Mouse (Mus musculus) limb, embryonic 14.5 days (tissue): ENCODE data around the gene 1810010H24Rik. TPM values are rescaled to one million over a fixed set of nuclear protein-coding genes. Genes with fewer than 3 reads are reported as not detected.
"Not testable (repeated sequence)": the region's sequence is repeated elsewhere in the genome, so short reads cannot be mapped to it uniquely, and the experiment has no call there.

Experiments
- ATAC-seq: fragments of 200-750 bp; cut with Nextera tagmentation; 2 replicates; pipeline ENCODE4 v1.8.0; 2017; ENCODE audit warnings: low read depth, moderate number of reproducible peaks, moderate TSS enrichment; ENCODE audit not compliant: low FRiP score
- DNase-seq: peaks from one replicate; pipeline ENCODE4 v3.0.0-alpha.2; 2015; ENCODE audit warnings: low spot score
- H3K27ac ChIP-seq: fragments of 300-500 bp; sonication (generic); replicated peaks from 2 replicates; pipeline ENCODE4 v1.5.1; 2014; ENCODE audit warnings: low read depth, mild to moderate bottlenecking, low read length, moderate library complexity, mixed read lengths
- H3K27me3 ChIP-seq: fragments of 300-500 bp; sonication (generic); 2 replicates; pipeline ENCODE4 v1.6.1; 2014; ENCODE audit warnings: low read length, mixed read lengths; ENCODE audit not compliant: control insufficient read depth, insufficient read depth
- H3K36me3 ChIP-seq: fragments of 300-500 bp; sonication (generic); 2 replicates; pipeline ENCODE4 v1.6.1; 2014; ENCODE audit warnings: mild to moderate bottlenecking, low read length, moderate library complexity, mixed read lengths; ENCODE audit not compliant: control insufficient read depth, insufficient read depth
- H3K4me1 ChIP-seq: fragments of 300-500 bp; sonication (generic); 2 replicates; pipeline ENCODE4 v1.6.1; 2014; ENCODE audit warnings: antibody characterized with exemption, low read length, mixed read lengths; ENCODE audit not compliant: control insufficient read depth, insufficient read depth
- H3K4me2 ChIP-seq: fragments of 300-500 bp; sonication (generic); replicated peaks from 2 replicates; pipeline ENCODE4 v1.6.1; 2014; ENCODE audit warnings: low read depth, mild to moderate bottlenecking, low read length, moderate library complexity; ENCODE audit not compliant: severe bottlenecking
- H3K4me3 ChIP-seq: fragments of 300-500 bp; sonication (generic); replicated peaks from 2 replicates; pipeline ENCODE4 v1.5.1; 2014; ENCODE audit warnings: low read length
- H3K9ac ChIP-seq: fragments of 300-500 bp; sonication (generic); 2 replicates; pipeline ENCODE4 v1.6.1; 2014; ENCODE audit warnings: mild to moderate bottlenecking, low read depth, low read length, moderate library complexity; ENCODE audit not compliant: severe bottlenecking
- H3K9me3 ChIP-seq: fragments of 300-500 bp; sonication (generic); 2 replicates; pipeline ENCODE4 v1.6.1; 2016; ENCODE audit warnings: low read length; ENCODE audit not compliant: control insufficient read depth
- POLR2A ChIP-seq: fragments of 200-500 bp; IDR thresholded peaks from 2 replicates; pipeline ENCODE4 v1.8.0; 2012; ENCODE audit warnings: inconsistent platforms, mild to moderate bottlenecking, moderate library complexity, borderline replicate concordance; ENCODE audit not compliant: insufficient read depth, insufficient read length; ENCODE audit errors: extremely low read depth
- WGBS: fragments of 180-500 bp; shearing (Covaris S2); extraction: QIAGEN DNeasy Blood & Tissue Kit; methylation state at CpG from one replicate; pipeline ENCODE4 v1.1.7; 2014; 5-methylcytosine and 5-hydroxymethylcytosine counted together
- polyA plus RNA-seq, 2 experiments: library from polyadenylated mRNA; depleted of rRNA in 1 of 2; stranded (reverse) in 1 of 2; unstranded in 1 of 2; fragments of >200 nt; fragmentation: Nextera tagmentation in 1 of 2; extraction: Ambion mirVana in 1 of 2; gene quantifications; 2 replicates each; pipeline versions ENCODE4 v1.2.1 to v1.2.3; 2012 to 2014

Gene 1810010H24Rik
- polyA plus RNA-seq, 2 experiments = 2.3 to 2.6 TPM

GRCm38 (mm10) chr11:106987384-106987783 lies 38.1 kb upstream of the 1810010H24Rik start:
- Histone ChIP-seq H3K9ac (no peak overlapping the region), H3K4me2 (no peak overlapping the region), H3K4me3 (no peak overlapping the region), H3K4me1 (no peaks in the 10 kb centered on the region), H3K9me3 (no peaks in the 10 kb centered on the region), H3K36me3 (peaks cover 50% of the 10 kb centered on the region), H3K27me3 (no peaks in the 10 kb centered on the region), H3K27ac (no peak overlapping the region)
- DNase-seq (no peak), ATAC-seq (no peak)
- WGBS = 88% methylated on average over 2 of the region's 2 CpGs
- TF ChIP-seq POLR2A = no peak

- Histone ChIP-seq H3K9ac (no peak overlapping the region), H3K27ac (no peak overlapping the region), H3K9me3 (no peaks in the 10 kb centered on the region), H3K4me2 (no peak overlapping the region), H3K4me3 (no peak overlapping the region), H3K36me3 (peaks cover 63% of the 10 kb centered on the region), H3K4me1 (no peaks in the 10 kb centered on the region), H3K27me3 (no peaks in the 10 kb centered on the region)
- ATAC-seq = no peak
- WGBS = 81% methylated on average over 3 of the region's 3 CpGs
- TF ChIP-seq POLR2A = no peak
- DNase-seq = no peak
These were observed 31.0 kb upstream of the 1810010H24Rik start for GRCm38 (mm10) chr11:106994246-106995085.

- not testable (repeated sequence) for H3K27ac ChIP-seq, H3K9me3 ChIP-seq, DNase-seq, H3K9ac ChIP-seq, H3K27me3 ChIP-seq, H3K4me3 ChIP-seq, H3K4me1 ChIP-seq, ATAC-seq
- H3K36me3 ChIP-seq = peaks cover 43% of the 10 kb centered on the region
- H3K4me2 ChIP-seq = 0 out of 2 replicates have a peak overlapping the region, but pooled peaks have one; percentile 69
- 94% methylated on average over 7 of the region's 7 CpGs for WGBS
These were observed 29.0 kb upstream of the 1810010H24Rik start for GRCm38 (mm10) chr11:106996492-106996891.

DNA sequence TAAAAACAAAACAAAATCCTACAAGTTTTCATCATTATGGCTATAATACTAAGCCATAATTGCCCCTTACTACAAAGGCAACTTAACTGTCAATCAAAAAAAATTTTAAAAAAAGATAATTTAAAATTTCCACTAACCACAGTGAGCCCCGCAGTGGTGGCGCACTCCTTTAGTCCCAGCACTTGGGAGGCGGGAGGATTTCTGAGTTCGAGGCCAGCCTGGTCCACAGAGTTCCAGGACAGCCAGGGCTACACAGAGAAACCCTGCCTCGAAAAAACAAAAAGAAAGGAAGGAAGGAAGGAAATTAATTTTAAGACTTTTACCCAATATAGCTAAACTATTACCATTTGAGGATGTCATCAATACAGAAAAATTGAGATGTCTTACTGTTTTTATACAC lies 27.5 kb upstream of the 1810010H24Rik start:
- peak overlapping the region; percentile 69 for H3K4me2 ChIP-seq
- no peaks in the 10 kb centered on the region for H3K27me3 ChIP-seq
- peak overlapping the region; percentile 96 for H3K4me3 ChIP-seq
- H3K27ac ChIP-seq = no peak overlapping the region
- TF ChIP-seq POLR2A = no peak
- 20% methylated on average over 5 of the region's 5 CpGs for WGBS
- ATAC-seq = no peak
- peak overlapping the region; percentile 81 for H3K9ac ChIP-seq
- H3K9me3 ChIP-seq = no peaks in the 10 kb centered on the region
- H3K4me1 ChIP-seq = no peaks in the 10 kb centered on the region
- DNase-seq = no peak
- peaks cover 33% of the 10 kb centered on the region for H3K36me3 ChIP-seq

GRCm38 (mm10) chr11:106998651-106999150 lies 26.8 kb upstream of the 1810010H24Rik start:
- TF ChIP-seq POLR2A = no peak
- peak overlapping the region; percentile 69 for H3K4me2 ChIP-seq
- WGBS = under 1% methylated on average over 26 of the region's 26 CpGs
- no peaks in the 10 kb centered on the region for H3K27me3 ChIP-seq
- no peaks in the 10 kb centered on the region for H3K9me3 ChIP-seq
- peak overlapping the region; percentile 81 for H3K9ac ChIP-seq
- peak overlapping the region; percentile 83 for H3K27ac ChIP-seq
- DNase-seq (peak; percentile 29), ATAC-seq (no peak; the same call in 1 of the 2 replicates)
- H3K36me3 ChIP-seq = peaks cover 32% of the 10 kb centered on the region
- peak overlapping the region; percentile 96 for H3K4me3 ChIP-seq
- H3K4me1 ChIP-seq = no peaks in the 10 kb centered on the region
